Mouse (Mus musculus): ENCODE measurements around the gene Ice1.

DNA sequence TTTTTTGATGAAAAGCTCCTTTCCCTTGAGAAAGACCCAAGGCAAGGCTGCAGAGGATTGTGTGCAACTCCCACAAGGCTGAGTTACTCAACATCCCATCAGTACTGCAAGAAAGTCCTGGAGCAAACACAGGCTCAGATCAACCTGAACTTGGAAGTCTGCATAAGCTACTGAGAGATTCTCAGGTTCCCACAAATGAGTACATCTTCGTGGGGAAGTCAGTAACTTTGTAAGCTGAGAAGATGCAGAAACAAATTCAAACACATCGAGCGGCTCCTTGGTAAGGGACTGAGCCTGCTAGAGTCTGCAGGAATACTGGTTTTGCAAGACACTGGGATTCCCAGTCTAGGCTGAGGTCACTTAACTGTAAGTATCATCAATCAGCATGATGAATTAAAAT lies 40.5 kb downstream of the Ice1 start:
- TF ChIP-seq MYOG (IDR thresholded peaks at IDR 0.05; ENCODE audit: control insufficient read depth in 1 of 3, insufficient read depth in 1 of 3, insufficient read length in 2 of 3, low read depth in 2 of 3) (no peak), POLR2A (IDR thresholded peaks at IDR 0.05; ENCODE audit: insufficient read length, low read depth) (no peak), USF1 (IDR thresholded peaks at IDR 0.05; ENCODE audit: low read depth) (no peak), REST (IDR thresholded peaks at IDR 0.05; ENCODE audit: insufficient read depth, insufficient read length) (no peak), TCF3 (IDR thresholded peaks at IDR 0.05; ENCODE audit: insufficient read length, low read depth) (no peak), E2F4 (IDR thresholded peaks at IDR 0.05; ENCODE audit: insufficient read depth) (no peak), POLR2AphosphoS2 (IDR thresholded peaks at IDR 0.05; ENCODE audit: insufficient read length, low read depth) (no peak), TCF12 (IDR thresholded peaks at IDR 0.05; ENCODE audit: insufficient read depth, poor library complexity, severe bottlenecking) (no peak), MAX (IDR thresholded peaks at IDR 0.05; ENCODE audit: low read depth) (no peak), CEBPB (IDR thresholded peaks at IDR 0.05; ENCODE audit: insufficient read depth, poor library complexity, severe bottlenecking) (no peak), SRF (IDR thresholded peaks at IDR 0.05; ENCODE audit: control insufficient read depth, insufficient read length, low read depth) (no peak)

All from myocyte (in vitro differentiated cells).